Mouse (Mus musculus) embryo, embryonic 10 days (tissue): ENCODE data around the gene Cacna1g.
"Not testable (repeated sequence)": the region's sequence is repeated elsewhere in the genome, so short reads cannot be mapped to it uniquely, and the experiment has no call there.

Source experiments
- DNase-seq: peaks from one replicate; pipeline ENCODE4 v3.0.0-alpha.2; 2015; ENCODE audit warnings: low spot score

The Cacna1g gene

DNA sequence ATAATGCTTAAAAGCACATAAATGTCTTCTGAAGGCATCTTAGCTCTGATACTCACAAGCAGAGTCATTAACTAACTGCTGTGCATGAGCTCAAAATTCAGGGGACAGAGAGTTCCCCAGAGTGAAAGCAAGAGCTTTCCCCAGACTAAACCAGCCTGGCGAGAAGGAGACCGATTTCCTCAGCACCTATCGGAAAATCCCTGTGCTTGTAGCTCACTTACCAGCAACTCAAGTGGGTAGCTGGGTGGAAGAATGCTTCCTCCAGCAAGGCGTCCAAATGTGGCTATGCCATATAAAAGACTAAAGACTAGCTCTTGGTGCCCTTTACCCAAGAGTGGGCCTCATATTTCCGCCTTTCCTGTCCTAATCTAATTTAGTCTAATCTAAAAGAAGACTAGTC lies 71.3 kb downstream of the Cacna1g start:
- no peak for DNase-seq

- DNase-seq, result not testable (repeated sequence)
These were observed 72.0 kb downstream of the Cacna1g start for GRCm38 (mm10) chr11:94402029-94402428.

GRCm38 (mm10) chr11:94400996-94401395 lies 73.0 kb downstream of the Cacna1g start:
- DNase-seq, result no peak

DNA sequence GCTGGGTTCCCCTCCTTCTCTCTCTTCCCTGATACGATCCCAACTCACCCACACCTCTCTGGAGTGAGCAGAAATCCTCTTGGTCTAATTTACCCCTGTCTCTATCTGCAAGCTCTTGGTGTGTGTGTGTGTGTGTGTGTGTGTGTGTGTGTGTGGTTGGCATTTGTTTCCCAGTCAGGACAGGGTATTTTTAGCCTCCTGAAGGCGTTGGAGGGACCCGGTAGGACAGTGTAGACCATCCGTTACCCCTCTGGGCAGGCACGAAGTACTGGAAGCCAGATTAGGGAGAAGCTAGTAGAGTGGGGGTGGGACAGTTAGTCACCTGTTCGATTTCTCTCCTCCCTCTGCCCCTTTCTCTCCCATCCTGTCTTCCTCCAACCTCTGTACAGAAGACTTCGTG lies 79.9 kb downstream of the Cacna1g start:
- no peak for DNase-seq

GRCm38 (mm10) chr11:94393490-94393889 lies 80.5 kb downstream of the Cacna1g start:
- not testable (repeated sequence) for DNase-seq

DNA sequence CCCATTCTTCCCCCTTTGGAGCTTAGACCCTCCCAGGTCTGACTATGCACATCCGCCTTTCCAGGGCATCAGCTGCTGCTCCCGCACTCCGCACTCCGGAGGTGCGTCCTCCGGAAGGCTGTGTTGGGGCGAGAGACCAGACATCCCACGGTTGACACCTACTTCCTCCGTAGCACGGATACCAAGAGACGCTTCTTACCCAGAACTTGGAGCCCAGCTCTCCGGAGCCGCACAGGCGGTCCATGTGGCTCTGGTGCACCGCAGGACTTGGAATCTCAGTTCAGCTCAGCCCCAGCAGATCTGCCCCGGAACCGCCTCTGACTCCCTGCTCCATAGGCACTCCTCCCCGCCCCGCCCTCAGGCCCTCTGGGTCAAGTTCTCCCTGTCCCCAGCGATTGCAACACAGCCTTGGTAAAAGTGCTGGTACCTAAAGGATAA lies 81.3 kb downstream of the Cacna1g start, which contains the start of gene Abcc3:
TSS of gene Abcc3 (minus strand) at position 326 of the 438 bp plus-strand sequence.
- peak; percentile 31 for DNase-seq

- no peak for DNase-seq
These were observed 82.3 kb downstream of the Cacna1g start for GRCm38 (mm10) chr11:94391661-94392060.

- no peak for DNase-seq
These were observed 83.2 kb downstream of the Cacna1g start for GRCm38 (mm10) chr11:94390825-94391224.

DNA sequence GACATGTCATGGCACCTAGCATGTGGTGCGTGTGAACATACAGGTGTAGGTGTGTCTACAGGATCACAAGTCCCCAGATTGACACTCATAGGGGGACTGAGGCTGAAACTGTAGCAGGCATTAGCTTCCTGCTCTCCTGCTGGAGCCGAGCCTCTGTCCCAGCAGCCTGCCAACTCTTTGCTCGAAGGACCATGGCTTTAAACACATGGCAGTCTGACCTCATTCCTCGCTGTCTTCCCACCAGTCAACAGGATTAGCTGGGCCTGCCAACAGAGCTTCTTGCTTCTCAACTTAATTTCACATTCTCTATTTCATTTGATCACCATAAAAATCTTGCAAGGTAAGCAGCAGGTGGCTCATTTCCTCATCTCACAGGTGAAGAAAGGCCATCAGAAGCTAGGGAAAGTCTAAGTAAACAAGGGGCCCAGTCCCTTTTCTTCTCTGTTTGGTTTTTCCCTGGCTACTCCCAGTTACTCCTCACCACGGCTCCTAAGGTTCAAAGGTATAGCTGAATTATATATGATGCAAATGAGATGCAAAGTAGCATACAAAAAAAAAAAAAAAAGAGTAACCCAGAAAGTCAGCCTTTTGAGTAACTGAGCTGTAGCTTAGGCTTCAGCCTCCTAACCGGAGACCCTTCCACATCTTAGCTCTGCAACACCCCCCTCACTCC lies 84.1 kb downstream of the Cacna1g start:
- no peak for DNase-seq

DNA sequence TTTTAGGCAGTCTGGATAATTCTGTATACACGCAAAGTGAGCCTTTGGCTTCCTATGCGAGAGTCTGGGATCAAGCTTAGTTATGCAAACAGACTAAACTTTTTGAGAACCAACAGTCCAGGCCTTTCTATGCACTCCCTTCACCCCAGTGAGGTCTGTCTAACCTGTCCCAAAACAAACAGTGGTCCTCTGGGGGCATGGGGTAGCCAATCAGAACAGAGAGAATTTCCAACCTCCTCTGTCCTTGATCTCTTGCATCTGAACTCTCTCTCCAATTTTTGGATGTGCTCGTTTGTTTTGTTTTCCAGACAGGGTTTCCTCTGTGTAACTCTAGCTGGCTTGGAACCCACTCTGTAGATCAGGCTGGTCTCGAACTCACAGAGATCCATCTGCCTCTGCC lies 85.0 kb downstream of the Cacna1g start:
- DNase-seq, result no peak

DNA sequence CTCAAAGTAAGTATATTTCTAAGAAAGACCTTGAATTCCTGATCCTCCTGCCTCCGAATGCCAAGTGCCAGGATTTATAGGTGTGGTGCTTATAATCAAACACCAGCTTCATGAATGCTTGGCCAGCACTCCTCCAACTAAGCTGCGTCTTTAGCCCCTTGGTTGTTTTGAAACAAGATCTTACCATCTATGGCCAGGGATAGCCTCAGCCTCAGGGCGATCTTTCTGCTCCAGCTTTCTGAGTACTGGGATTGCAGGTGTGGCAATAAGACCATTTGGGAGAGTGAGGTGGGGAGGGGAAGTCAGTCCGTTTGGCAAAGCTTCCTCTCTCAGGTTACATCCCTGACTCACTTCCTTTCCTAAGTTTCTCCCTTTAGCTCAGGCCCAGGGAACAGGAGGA lies 86.2 kb downstream of the Cacna1g start:
- DNase-seq, result no peak

GRCm38 (mm10) chr11:94385977-94386771 lies 87.8 kb downstream of the Cacna1g start:
- DNase-seq, result peak; percentile 70

DNA sequence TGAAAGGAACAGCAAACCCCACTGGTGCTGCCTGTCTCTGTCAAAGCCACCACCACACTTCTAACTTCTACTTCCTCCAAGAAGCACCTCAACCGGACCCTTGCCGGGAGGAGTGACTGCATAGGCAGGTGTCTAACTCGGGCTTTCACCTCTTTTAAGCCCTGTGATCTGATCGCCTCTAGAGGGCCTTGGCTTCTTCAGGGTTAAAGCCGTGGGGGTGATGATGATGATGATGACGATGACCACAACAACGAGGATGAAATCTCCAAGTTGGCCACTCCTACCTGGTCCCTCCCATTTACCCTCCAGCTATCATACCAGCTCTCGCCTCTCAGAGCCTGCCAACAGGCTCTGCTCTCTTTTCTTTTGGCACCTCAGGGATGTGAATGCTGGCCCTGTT lies 94.3 kb downstream of the Cacna1g start:
- DNase-seq, result no peak

DNA sequence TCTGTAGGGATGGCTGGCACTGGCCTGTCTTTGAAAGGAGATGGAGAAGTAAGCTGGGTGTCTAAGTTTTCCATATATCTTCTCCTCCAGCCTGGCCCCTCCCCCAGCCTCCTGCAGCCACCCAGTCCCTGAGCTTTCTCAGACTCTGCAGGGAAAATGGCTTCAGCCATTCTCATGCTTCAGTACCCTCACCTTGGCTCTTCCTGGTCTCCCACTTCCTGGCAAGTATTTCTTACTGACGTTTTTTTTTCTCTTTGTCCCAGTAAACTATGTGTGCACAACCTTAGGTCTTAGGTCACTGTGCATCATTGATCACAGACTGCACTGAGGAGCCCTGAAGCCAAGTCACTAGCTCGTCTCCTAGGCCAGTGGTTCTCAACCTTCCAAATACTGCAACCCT lies 94.9 kb downstream of the Cacna1g start:
- DNase-seq, result peak; percentile 11

- no peak for DNase-seq
These were observed 99.6 kb downstream of the Cacna1g start for GRCm38 (mm10) chr11:94374276-94374948.

DNA sequence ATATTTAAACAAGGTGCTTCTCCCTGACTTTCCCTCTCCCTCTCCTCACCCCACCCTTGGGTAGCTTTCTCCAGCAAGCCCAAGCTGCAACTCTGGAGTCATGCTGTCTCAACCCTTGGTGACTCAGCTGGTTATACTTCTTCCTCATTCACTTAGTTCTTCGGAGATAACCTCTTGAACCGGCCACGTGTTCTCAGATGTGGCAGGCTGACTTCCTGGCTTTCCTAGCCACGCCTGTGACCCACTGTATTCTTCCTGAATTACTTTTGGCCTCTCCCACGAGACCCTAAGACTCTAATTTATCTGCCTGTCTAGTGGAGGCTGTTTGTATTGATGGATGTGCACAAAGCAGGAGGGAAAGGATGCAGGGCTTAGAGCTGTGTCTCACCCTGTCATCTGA lies 103.2 kb downstream of the Cacna1g start:
- peak; percentile 36 for DNase-seq

- DNase-seq, result no peak
These were observed 104.0 kb downstream of the Cacna1g start for GRCm38 (mm10) chr11:94369981-94370380.

- DNase-seq, result no peak
These were observed 108.7 kb downstream of the Cacna1g start for GRCm38 (mm10) chr11:94365340-94365739.

DNA sequence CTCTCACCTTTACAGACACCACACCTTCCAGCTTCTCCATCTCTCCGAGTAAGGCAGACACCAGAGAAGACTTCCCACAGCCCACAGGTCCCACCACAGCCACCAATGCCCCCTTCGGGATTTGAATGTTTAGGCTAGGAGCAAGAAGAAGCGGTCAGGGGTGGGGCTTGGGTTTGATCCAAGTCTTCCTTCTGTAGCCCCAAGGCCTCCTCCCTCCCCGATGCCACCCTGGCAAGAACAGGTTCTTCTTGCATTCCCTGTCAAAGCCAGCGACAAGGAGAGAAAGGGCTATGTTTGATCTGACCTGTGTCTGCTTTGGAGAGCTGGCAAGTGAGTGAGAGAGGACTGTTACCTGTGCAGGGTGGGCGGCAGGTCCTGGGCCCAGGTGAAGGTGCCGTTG lies 110.3 kb downstream of the Cacna1g start:
- DNase-seq, result no peak

DNA sequence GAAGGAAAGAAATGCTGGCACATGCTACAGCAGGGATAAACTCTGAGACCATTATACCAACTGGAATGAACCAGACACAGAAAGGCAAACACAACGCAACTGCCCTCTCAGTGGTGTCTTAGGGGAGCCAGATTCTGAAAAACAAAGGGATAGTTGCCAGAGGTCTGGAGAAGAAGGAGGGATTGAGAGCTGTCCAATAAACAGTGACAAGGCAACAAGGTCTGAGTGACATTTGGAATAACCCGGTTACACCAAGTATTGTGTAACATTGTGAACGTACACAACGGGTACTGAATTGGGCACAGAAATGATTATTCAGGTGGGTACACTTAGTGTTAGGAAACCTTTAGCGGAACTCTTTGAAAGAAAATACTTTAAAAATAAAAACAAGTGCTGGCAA lies 111.9 kb downstream of the Cacna1g start:
- no peak for DNase-seq

DNA sequence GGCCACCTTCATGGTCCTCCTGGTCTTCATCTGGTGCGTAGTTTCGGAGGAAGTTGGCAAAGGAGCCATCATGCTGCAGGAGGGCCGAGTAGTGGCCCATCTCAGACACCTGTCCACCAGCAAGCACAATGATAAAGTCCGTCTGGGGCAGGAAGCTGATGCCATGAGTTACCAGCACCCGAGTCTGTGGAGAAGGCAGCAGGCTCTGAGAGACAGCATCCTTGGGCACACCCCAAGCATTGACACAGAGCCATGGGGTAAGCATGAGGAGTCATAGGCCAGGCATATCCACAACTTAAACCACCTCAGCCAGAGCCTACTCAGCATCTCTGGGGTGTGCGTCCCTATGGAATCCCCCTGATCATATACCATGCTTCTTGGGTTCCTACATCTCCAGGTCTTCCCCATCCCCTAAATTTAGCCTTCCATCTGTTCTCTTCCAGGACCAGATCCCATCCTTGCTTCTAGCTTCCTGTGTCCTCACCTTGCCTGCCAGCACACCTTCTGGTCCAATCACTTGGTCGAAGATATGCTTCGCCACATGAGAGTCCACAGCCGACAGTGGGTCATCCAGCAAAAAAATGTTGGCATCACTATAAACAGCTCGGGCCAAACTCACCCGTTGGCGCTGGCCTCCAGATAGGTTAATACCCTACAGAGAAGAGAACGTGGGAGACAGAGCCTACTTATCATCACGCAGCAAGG lies 112.7 kb downstream of the Cacna1g start:
- no peak for DNase-seq

DNA sequence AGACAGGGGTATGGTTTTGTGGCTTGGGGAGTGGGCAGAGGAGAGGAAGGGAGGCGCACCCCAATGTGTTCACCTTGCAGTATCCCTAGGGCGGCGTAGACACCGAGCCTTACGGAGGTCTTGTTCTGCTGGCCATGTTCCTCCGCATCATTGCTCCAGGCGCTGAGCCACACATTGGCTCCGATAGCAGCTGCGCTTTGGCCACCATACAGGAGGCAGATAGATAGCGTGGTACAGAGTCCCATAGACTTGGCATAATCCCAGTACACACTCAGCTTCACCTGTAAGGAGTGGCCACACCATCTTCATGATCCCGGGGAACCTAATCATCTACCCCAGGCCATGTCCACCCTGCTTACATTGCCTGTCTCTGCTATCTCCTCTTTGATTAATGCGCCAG lies 114.8 kb downstream of the Cacna1g start:
- DNase-seq, result no peak
